Mouse (Mus musculus) erythroblast, adult 5-6 weeks (primary cell): ENCODE results near the gene Ets2. TPM values are rescaled to one million over a fixed set of nuclear protein-coding genes. Genes with fewer than 3 reads are reported as not detected.

ENCODE experiments used
- ATAC-seq: replicated peaks from 2 replicates; pipeline ENCODE4 v1.8.0; 2016; ENCODE audit warnings: moderate number of reproducible peaks, mild to moderate bottlenecking, moderate TSS enrichment, inconsistent platforms; ENCODE audit not compliant: poor library complexity, low FRiP score, severe bottlenecking
- total RNA-seq, 2 experiments: library from RNA; stranded (forward) in 1 of 2; stranded (reverse) in 1 of 2; fragments of 150-400 nt in 1 of 2; fragments of 200-764, 138-1000 nt in 1 of 2; gene quantifications; 2 replicates each; pipeline versions ENCODE4 v1.2.3 to v1.2.4; 2015 to 2017; ENCODE audit warnings: low replicate concordance in 2 of 2

The Ets2 gene
- total RNA-seq, 2 experiments from 2014 or later: 2.6 to 4.6 TPM

GRCm38 (mm10) chr16:95726802-95727201 lies 24.9 kb downstream of the Ets2 start:
- no peak for ATAC-seq

DNA sequence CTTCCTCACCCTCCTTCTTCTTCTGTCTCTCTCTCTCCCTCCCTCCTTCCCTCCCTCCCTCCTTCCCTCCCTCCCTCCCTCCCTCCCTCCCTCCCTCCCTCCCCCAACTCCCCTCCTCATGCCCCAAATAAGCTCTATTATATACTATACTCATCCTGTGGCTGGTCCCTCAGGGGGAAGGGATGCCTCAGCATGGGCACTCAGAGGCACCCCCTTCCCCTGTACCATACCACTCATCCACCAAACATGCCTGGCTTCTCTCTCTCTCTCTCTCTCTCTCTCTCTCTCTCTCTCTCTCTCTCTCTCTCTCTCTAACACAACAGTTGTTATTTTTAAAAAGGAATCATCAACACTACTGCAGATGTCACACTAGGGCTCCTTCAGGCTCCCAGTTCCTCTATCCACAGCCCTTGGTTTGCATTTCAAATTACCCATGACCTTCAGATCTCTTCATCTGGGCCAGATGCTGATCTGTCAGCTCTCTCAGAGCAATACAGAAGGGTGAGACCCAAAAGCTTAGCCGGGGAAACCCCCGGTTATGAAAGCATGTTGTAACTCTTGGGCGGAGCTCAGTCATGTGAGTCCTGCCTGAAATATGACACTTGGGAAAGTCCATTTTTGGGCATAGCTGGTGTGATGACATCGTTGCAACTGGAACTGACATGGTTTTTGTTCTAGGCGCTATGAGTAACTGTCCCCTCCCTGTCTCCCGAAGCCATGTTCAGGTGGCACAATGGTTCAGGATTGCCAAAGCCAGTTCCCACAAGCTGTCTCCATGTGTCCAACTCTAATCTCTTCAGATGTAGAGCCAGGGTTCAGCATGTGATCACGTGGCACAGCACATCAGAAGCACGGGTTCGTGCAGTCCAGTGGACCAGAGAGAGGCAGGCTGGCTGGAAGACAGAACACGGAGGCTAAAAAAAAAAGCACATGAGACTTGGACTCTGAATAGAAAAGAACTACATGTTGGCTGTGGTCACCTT lies 26.9 kb downstream of the Ets2 start:
- no peak for ATAC-seq

DNA sequence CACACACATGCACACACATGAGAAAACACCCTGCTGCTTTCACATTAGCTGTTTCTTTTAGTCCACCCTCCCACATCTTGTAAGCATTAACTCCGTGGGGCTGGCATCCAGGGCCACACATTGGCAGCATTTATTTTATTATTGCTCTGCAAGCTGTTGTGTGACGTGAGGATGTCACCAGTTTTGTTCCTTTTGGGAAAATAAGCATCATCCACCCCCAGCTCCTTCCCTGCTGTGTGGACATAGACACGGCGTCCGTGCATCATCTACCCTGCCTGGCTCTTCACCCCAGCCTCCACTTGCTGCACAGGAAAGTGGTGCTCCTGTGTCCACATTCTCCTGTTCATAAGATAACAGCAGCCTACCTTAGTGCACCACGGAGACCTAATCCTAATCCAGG lies 27.9 kb downstream of the Ets2 start:
- no peak for ATAC-seq

DNA sequence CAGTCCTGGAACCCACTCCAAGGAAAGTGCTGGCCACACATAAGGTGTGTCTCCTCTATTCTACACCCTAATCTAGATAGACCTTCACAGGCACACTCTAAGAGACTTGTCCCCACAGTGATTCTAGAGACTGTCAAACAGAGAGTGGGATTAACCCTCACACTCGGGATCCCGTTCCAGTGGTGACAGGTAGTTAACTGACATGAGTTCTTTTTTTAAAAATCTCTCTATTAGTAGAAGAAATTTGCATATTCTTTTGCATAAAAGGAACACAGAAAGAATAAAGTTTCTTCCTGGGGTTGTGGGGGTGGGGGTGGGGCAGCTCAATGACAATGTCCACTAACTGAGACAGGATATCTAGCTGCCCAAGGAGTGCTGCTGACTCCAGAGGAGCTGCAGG lies 32.9 kb downstream of the Ets2 start:
- no peak for ATAC-seq

DNA sequence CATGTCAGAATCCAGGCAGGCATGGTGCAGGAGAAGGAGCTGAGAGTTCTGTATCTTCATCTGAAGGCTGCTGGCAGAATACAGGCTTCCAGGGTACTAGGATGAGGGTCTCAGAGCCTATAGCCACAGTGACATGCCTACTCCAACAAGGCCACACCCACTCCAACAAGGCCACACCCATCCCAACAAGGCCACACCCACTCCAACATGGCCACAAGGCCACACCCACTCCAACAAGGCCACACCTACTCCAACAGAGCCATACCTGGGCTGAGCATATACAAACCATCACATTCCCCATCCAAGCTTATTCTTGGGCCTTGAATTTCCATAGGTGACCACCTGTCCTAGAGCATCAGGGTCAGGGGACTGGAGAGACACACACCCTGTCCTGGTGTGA lies 34.2 kb downstream of the Ets2 start:
- no peak for ATAC-seq

- no peak for ATAC-seq
These were observed 34.6 kb downstream of the Ets2 start for GRCm38 (mm10) chr16:95736470-95736869.

GRCm38 (mm10) chr16:95739522-95739921 lies 37.6 kb downstream of the Ets2 start:
- ATAC-seq: no peak

GRCm38 (mm10) chr16:95741358-95741757 lies 39.5 kb downstream of the Ets2 start:
- ATAC-seq: no peak

DNA sequence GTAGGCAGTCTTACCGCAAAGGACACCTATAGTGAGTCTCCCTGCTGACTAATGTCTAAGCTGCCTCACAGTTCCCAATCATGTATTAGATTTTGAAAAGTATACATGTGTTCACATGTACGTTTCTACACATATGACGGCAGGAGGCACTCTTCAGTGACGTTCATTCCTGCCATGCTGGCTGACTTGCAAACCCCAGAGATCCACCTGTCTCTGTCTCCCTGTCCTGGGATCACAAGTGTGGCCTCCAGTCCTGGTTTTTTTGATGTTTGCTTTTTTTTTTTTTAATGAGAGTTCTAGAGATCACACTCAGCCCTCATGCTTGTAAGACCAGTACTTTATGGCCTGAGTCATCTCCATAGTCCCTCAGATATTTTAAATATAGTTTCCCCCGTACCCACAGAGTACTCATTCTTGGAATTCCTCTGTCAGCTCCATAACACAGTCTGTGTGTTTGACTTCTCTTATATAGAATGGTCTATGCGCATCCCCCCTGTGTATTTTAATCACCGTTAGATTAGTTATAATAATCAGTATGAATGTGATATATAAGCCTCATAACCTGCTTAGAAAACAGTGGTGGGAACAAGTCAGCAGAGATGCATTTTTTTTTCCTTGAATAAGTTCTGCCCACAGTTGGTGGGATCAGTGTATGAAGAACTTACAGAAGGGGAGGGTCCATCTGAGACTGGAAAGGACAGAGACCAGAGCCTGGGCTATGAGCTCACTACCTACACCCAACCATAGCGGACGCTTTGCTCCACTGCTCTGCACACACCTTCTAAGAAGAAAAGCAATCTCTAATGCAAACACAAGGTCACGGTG lies 40.3 kb downstream of the Ets2 start:
- no peak for ATAC-seq

- ATAC-seq: no peak
These were observed 40.8 kb downstream of the Ets2 start for GRCm38 (mm10) chr16:95742740-95743030.

DNA sequence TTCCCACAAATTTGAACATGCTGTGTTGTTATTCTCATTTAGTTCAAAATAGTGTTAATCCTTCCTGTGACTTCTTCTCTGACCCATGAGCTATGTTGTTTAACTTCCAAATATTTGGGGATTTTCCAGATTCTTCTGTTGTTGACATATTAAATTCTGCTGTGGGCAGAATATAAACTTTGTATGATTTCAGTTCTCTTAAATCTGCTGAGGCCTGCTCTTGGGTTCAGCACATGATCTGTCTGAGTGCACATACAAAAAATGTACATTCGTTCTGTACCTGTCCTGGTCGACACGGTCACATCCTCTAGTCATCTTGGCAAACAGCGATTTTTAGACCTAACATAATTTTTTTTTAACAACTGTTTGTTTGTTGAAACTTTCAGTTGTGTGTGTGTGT lies 41.2 kb downstream of the Ets2 start:
- no peak for ATAC-seq

DNA sequence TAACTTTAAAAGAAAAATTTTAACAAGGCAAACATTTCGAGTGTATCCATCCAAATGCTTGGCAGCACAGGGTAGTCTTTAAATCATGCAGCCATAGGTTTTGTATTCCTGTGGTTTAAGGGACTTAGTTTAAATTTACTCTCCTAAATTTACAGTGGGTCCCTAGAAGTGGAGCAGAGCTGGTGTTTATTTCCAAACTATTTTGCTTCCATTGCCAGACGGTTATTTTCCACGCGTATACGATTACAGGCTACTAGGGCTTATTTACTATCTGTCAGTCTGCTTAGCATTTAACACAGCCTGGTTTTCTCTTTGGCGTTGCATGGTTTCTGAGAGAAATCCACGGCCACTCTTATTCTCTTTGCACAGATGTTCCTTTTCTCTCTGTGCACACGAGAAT lies 42.9 kb downstream of the Ets2 start:
- ATAC-seq: no peak

DNA sequence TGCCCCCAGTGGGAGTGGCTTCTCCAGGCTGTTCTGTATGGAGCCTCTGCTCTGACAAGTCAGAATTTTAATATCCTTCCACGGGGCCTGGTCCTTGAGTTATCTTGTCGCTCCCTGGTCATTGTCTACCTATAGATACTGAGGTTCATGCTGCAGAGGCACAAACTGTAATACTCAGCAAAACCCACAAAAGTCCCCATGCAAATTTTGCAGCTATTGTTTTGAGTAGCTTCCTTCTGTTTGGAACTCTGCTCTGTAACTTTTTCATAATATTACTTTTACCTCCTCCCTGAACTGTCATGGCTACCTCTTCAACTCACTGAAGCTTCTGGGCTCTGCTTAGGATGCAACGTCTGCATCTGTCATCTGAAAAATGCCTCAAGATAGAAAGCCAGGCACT lies 43.8 kb downstream of the Ets2 start:
- ATAC-seq: no peak

DNA sequence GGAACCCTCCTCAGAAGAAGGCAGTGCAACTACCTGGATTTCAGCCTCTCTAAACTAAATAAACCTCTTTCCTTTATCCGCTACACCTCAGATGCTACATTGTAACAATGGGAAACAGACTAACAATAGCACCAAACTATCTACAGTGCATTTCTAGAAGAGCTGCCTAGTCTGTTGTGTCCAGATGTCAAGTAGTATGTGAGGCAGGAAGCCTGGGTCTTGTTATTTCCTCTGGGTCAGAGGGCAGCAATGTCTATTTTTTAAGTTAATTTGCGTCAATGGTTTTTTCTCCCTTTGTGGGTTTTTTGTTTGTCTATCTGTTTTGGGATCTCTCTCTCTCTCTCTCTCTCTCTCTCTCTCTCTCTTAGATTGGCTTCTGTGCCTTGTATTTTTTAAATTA lies 44.7 kb downstream of the Ets2 start:
- no peak for ATAC-seq

DNA sequence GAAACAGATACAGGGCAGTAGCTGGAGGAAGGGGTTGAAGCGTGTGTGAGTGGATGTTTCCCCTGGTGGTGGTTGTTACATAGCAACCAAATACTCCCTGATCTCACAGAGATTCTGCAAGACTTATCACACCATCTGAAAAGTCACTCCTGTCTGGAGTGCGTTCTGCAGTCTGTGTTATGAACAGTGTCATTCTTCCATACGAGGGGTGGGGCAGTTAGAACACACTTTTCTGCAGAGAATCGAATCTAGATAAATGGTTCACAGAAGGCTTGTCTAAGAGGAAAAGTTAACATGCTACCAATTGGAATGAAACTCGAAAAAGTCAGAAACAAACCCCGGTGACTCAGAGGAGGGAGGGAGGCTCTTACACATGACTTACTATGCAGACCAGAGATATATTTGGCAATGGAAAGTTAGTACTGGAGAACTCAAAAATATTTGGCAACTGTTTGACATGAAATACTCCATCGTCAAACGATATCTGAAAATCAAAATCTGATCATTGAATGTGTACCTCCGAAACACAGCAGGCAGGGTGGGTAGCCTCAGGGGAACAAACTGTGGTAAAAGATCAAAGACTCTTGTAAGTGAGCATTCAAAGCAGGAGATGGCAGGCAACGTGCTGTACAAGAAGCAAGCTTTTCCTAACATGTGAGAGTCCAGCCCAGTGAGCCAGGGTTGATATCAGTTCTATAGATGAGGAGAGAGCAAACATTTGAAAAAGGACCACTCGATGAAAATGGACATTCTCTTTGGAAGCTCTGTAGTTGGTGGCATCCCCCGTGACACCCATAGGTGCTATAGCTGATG lies 47.6 kb downstream of the Ets2 start:
- ATAC-seq: no peak

DNA sequence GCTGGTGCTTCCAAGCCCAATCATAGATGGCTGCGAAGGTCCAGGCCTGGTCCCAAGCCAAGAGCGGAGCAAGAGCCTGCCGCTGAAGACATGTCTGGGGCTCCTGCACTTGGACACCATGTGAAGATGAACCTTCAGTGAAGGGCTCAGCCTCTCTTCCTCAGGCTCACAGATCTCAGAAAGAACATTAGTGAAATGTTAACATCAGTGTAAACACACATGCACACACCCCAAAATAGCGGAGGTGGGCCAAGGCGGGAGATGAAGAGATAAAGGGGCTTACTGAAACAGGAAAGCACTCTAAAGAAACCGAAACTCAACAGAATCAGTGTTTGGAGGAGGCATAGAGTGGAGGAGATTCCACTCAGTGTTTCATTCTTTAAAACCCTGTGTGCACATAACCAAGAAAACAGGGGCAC lies 48.3 kb downstream of the Ets2 start:
- no peak for ATAC-seq

GRCm38 (mm10) chr16:95752502-95752901 lies 50.6 kb downstream of the Ets2 start:
- no peak for ATAC-seq

GRCm38 (mm10) chr16:95753295-95753694 lies 51.4 kb downstream of the Ets2 start:
- no peak for ATAC-seq

GRCm38 (mm10) chr16:95759151-95759987 lies 57.5 kb downstream of the Ets2 start:
- ATAC-seq: no peak
